Mouse (Mus musculus) limb, embryonic 13.5 days (tissue): ENCODE data around the gene Lpin2. TPM values are rescaled to one million over a fixed set of nuclear protein-coding genes. Genes with fewer than 3 reads are reported as not detected.

ENCODE experiments used
- polyA plus RNA-seq: library from polyadenylated mRNA; unstranded; fragments of >200 nt; fragmentation: Nextera tagmentation; extraction: Ambion mirVana; gene quantifications from 2 replicates; pipeline ENCODE4 v1.2.1, GENCODE M21; 2015

Lpin2 gene
- polyA plus RNA-seq, 1 experiment from 2014 or later, result 54.1 TPM

Other genes with a start within 250 kb of the Lpin2 start
- gene Myom1, start 179.9 kb upstream of the Lpin2 start, polyA plus RNA-seq, result 15.0 and 15.2 TPM in 2 replicates
- 700 and 703 TPM in 2 replicates for gene Myl12a, start 179.7 kb upstream of the Lpin2 start, polyA plus RNA-seq
- 18.6 and 19.1 TPM in 2 replicates for gene Emilin2, start 129.4 kb downstream of the Lpin2 start, polyA plus RNA-seq